Mouse (Mus musculus) gonadal fat pad, adult 2 months (tissue): ENCODE data around the gene Rab4b. TPM values are rescaled to one million over a fixed set of nuclear protein-coding genes. Genes with fewer than 3 reads are reported as not detected.

Experiments
- DNase-seq: peaks from one replicate; pipeline ENCODE4 v3.0.0-alpha.2; 2012; ENCODE audit warnings: low read depth
- polyA plus RNA-seq: library from polyadenylated mRNA; depleted of rRNA; stranded (reverse); fragments of >200 nt; gene quantifications from 2 replicates; pipeline ENCODE4 v1.2.3, GENCODE M21; 2012; rRNA removed

Gene Rab4b
- polyA plus RNA-seq, result 87.7 and 96.0 TPM in 2 replicates

DNA sequence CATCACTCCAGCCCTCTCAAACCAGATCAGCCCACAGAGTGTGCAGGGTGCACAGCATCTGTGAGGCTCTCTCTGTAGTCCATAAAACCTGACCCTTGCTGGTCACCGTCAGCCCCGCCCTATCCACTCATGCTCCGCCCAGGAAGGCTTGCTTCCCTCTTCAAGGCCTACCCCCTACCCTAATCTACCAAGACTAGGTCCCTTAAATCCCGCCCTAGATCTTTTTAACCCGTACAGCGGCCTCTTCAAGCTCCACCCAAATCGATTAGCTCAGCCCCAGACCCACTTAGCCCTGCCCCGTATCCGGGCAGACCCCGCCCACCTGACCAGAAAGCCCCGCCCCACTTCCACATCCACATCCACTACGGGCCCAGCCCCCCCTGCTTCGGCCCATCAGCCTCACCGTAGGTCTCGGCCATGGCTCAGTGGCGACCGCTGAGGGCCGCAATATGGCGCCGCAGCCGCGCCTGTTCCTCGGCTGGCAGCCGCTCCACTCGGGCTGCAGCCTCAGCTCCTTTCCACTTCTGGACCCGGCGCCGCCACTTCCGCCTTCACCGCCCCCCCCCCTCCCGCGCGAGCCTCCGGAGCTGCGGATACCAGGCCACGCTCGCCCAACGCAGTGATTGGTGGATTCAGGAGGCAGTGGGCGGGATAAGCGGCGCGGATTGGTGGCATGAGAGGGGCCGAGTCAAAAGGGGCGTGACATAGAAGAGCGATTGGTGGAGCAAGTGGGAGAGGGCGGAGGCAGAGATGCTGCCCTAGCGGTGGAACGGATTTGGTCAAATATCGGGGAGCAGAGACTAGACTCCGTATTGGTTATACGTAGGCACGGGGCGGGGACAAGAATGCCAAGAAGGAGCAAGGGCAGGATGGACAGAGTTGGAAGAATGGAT, at the start of gene Rab4b:
Rab4b (minus strand) TSS at position 573 of the 893 bp plus-strand sequence.
- DNase-seq, result peak; percentile 95

DNA sequence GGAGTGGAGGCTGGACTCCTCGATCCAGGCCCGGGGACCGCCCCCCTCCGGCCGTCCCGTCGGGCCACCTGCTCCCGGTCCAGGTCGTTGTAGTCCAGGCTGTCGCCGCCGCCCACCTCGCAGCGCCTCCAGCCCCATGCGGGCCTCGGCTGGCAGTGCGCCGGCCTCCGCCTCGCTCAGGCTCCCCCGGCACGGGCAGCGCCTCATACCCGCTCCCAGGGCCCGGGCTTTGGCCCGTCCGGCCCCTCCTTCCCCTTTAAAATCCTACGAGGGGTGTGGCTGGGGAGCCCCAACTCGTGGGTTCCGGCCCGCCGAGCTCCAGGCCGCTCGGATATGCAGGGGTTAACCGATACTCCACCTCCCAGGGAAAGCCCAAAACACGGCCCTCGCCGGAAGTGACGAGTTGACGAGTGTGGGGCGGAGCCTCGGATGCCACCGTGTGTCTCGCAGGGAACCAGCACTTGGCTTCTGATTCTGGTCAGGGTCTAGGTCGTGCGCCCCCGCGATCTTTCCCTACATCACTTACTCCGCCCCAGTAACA, 49.7 kb upstream of the Rab4b start, which contains the start of gene Itpkc:
Itpkc (minus strand) TSS at position 381 of the 541 bp plus-strand sequence.
- DNase-seq, result peak; percentile 72

GRCm38 (mm10) chr7:27227676-27228075, 49.0 kb upstream of the Rab4b start:
- no peak for DNase-seq

- no peak for DNase-seq
These were observed 48.6 kb upstream of the Rab4b start for GRCm38 (mm10) chr7:27227276-27227675.

- DNase-seq, result peak; percentile 91
These were observed 46.3 kb upstream of the Rab4b start for GRCm38 (mm10) chr7:27224877-27225575.

GRCm38 (mm10) chr7:27222538-27222937, 43.8 kb upstream of the Rab4b start:
- DNase-seq, result no peak

DNA sequence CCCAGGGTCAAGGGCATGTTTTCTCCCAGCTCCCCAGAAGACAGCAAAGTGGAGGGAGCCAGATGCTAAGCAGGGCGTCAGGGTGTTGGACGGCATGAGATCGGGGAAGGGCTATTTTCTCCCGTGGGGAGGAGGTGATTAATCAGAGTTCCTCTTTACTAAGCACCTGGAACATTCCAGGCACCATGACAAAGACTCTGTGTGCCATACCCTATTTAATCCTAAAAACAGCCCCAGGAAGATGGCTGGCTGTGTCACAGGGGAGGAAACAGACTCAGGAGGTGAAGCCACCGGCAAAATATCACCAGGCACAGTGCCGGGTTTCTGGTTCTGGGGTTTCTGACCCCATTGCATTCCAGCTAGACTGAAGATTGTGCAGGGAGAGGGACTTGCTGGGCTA, 43.2 kb upstream of the Rab4b start:
- DNase-seq, result peak; percentile 77

DNA sequence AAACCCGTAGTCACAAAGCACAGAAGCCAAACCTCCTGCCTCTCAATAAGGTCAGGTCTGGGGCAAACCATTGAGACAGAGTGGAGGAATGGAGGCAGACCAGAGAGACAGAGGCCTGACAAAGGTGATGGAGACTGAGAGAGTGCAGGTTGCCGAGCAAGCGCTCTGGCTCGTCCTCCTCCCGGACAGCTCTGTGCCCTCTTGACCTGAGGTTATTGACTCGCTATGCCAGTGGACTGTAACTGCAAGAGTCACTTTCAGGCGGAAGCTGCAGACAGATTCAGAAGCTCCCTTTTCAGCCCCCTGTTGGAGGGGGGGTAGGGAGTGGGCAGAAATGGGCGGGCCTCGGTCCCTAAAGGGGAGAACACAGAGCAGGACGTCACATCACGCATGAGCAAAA, 41.2 kb upstream of the Rab4b start:
- DNase-seq, result no peak

GRCm38 (mm10) chr7:27218586-27218985, 39.9 kb upstream of the Rab4b start:
- DNase-seq, result peak; percentile 90

- DNase-seq, result no peak
These were observed 33.9 kb upstream of the Rab4b start for GRCm38 (mm10) chr7:27212626-27213025.

DNA sequence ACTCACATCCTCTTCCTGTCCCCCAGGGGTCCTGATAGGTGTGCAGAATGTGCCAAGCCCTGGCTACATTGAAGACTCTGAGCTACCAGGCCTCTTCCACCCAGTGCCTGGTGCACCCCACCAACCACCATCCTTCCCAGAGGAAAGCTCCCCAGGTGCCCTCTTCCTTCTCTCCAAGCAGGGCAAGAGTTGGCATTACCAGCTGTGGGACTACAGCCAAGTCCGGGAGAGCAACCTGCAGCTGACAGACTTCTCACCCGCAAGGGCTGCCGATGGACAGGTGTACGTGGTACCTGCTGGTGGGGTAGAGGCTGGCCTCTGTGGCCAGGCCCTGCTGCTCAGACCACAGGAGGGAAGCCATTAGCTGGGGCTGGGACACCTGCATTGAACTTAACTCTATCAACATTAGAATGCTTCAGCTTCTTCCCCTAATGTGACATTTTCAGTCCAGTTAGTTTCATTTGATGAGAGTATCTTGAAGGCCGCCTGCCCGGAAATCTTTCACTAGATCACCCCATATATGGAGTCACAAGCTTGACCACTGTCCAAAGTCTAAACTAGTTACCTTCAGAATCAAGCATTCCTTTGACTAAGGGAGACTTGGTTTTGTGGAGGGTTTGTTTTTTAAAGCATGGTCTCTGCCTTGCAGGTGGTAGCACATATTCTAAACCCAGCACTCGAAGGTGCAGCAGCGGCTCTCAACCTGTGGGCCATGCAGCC, 25.2 kb upstream of the Rab4b start:
- DNase-seq, result no peak

DNA sequence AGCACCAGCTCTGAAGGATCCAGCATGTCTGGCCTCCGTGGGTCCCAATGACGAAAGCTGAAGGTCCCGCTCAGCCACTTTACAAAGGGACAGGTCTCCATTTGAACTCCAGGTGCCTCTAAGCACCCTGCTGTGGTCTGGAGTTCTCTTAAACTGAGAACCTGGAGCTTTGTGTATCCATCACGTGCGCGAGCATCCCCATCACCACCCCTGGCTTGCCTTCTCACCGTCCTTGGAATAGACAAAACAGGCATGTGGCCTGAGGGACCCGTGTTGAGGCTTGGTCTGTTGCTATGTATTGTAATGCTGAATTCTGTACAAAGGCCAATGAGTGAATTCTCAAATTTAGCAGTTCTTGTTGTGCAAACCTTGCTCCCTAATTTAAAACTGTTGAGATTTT, 20.1 kb upstream of the Rab4b start:
- no peak for DNase-seq

DNA sequence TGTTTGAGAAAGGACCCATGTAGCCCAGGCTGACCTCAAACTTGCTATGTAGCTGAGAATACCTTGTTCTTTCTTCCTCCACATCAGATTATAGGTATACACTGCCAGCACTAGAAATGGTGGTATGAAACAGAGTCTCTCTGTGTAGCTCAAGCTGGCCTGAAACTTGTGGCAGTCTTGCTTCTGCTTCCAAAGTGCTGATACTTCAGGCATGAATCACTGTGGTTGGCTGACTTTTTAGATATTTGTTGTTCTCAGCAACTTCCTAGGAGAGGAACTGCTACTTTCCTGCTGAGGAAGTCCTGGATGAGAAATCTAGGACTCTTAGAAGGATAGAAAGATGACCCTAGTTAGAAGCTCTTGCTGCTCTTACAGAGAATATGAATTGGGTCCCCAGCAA, 19.7 kb upstream of the Rab4b start:
- DNase-seq, result no peak

- no peak for DNase-seq
These were observed 18.9 kb upstream of the Rab4b start for GRCm38 (mm10) chr7:27197634-27198033.

DNA sequence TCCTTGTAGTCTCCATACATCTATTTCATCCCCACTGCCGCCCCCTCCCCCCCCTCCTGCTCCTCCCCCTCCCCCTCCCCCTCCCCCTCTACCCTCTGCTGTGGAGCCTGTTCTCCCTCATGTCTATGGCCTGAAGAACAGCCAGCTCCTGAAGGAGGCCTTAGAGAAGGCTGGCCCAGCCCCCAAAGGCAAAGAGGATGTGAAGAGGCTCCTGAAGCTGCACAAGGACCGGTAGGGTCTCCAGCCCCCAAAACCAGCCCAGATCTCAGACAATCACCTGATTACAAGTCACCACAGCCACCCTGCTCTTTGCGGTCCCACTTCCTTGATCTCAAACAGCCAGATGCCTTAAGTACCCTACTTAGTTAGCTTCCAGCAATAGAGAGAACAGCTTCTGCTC, 18.4 kb upstream of the Rab4b start:
- DNase-seq, result no peak

GRCm38 (mm10) chr7:27195681-27196611, 17.2 kb upstream of the Rab4b start, which contains the start of the genes BC024978 and Snrpa:
TSS of gene BC024978 (plus strand) at chr7:27195781.
TSS of gene Snrpa (minus strand) at chr7:27196271.
- DNase-seq, result peak; percentile 99

DNA sequence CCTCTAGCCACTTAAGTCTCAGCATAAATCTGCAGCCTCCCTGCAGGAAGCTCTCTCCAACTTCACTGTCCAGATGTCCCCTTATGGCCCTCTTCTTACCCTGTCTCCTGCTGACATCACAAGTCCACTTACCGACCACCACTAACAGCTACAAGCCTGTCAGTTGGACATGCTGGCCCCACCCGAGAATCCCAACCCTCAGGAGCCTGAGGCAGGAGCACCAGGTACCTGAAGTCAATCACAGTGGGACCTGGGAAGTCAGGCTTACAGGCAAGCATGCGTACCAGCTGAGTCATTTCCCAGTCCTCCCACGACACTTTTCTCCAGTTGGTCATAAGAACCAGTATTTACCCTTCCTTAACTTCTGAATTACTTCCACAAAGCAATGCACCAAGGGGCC, 15.0 kb upstream of the Rab4b start:
- DNase-seq, result no peak

- no peak for DNase-seq
These were observed 13.7 kb upstream of the Rab4b start for GRCm38 (mm10) chr7:27192434-27192833.

- DNase-seq, result no peak
These were observed 10.7 kb upstream of the Rab4b start for GRCm38 (mm10) chr7:27189271-27189931.

- no peak for DNase-seq
These were observed 7.3 kb upstream of the Rab4b start for GRCm38 (mm10) chr7:27185986-27186385.
